Mouse (Mus musculus) bone marrow, adult 2 months (tissue): ENCODE measurements around the gene Robo1.

Experiments used
- CTCF ChIP-seq: fragments of 200-500 bp; IDR thresholded peaks from 2 replicates; pipeline ENCODE4 v1.5.1; 2011; ENCODE audit warnings: low read length, control low read depth; ENCODE audit not compliant: control insufficient read depth, insufficient read depth
- POLR2A ChIP-seq: fragments of 200-500 bp; IDR thresholded peaks from 2 replicates; pipeline ENCODE4 v1.6.1; 2011; ENCODE audit warnings: low read depth, mild to moderate bottlenecking, control low read depth, low read length, borderline replicate concordance; ENCODE audit not compliant: control insufficient read depth

DNA sequence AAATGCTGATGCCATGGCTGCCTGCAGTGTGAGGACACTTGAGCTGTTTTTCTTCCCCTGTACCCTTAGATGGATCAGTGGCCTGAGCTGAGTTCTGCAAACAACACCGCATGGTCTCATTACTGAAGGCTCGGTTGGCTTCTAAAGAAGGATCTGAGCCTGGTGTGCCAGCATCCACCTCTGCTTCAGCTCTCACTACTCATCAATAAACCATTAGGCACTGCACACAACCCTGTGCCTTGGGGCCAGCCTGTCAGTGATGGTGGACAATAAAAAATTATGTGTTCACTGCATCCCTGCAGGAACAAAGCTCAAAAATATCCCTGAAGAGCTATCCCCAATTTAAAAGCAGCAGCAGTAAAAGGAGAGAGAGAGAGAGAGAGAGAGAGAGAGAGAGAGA is 223.2 kb downstream of the Robo1 start:
- TF ChIP-seq CTCF = no peak
- no peak for TF ChIP-seq POLR2A
